Mouse (Mus musculus) bone marrow, adult 2 months (tissue): ENCODE results near the gene Gm8978. TPM values are rescaled to one million over a fixed set of nuclear protein-coding genes. Genes with fewer than 3 reads are reported as not detected.
"Not testable (repeated sequence)": the region's sequence is repeated elsewhere in the genome, so short reads cannot be mapped to it uniquely, and the experiment has no call there.

Source experiments
- H3K27ac ChIP-seq: fragments of 200-500 bp; 2 replicates; pipeline ENCODE4 v1.5.1; 2012; ENCODE audit warnings: low read depth, mild to moderate bottlenecking, control low read depth, inconsistent platforms, low read length; ENCODE audit not compliant: control insufficient read depth, poor library complexity, insufficient read depth
- H3K4me1 ChIP-seq: fragments of 200-500 bp; 2 replicates; pipeline ENCODE4 v1.6.1; 2011; ENCODE audit warnings: low read length; ENCODE audit not compliant: control insufficient read depth, insufficient read depth
- H3K4me3 ChIP-seq: fragments of 200-500 bp; replicated peaks from 2 replicates; pipeline ENCODE3; 2011; ENCODE audit warnings: mild to moderate bottlenecking, low read depth, low read length, control low read depth; ENCODE audit not compliant: control insufficient read depth
- WGBS: fragments of 180-500 bp; shearing (Covaris S2); methylation state at CpG from one replicate; pipeline ENCODE4 v1.1.7; 2018; 5-methylcytosine and 5-hydroxymethylcytosine counted together
- polyA plus RNA-seq: library from polyadenylated mRNA; stranded (reverse); fragments of >200 nt; gene quantifications from 2 replicates; pipeline ENCODE4 v1.2.4, GENCODE M21; 2011; ENCODE audit warnings: low replicate concordance; ENCODE audit not compliant: missing spikeins, insufficient read depth, insufficient read length

The Gm8978 gene
- polyA plus RNA-seq: not detected in 2 replicates

- H3K4me3 ChIP-seq, H3K27ac ChIP-seq, H3K4me1 ChIP-seq: not testable (repeated sequence)
Observed at GRCm38 (mm10) chr19:33625152-33625551, at the start of gene Gm8978. Gene Gm8978 (minus strand): TSS chr19:33625252.

GRCm38 (mm10) chr19:33589626-33590302 is 35.3 kb downstream of the Gm8978 start:
- peak overlapping the region; percentile 54 for H3K4me3 ChIP-seq
- H3K27ac ChIP-seq: peak overlapping the region; percentile 39; the same call in 1 of the 2 replicates
- 9% methylated on average over 11 of the region's 38 CpGs for WGBS
- not testable (repeated sequence) for H3K4me1 ChIP-seq

GRCm38 (mm10) chr19:33568551-33568950 is 56.5 kb downstream of the Gm8978 start:
- not testable (repeated sequence) for H3K27ac ChIP-seq, H3K4me3 ChIP-seq, H3K4me1 ChIP-seq
- 89% methylated on average over 5 of the region's 5 CpGs for WGBS

Other genes with a start within 250 kb of the Gm8978 start
- not detected in 2 replicates for gene Rnls, start 233.0 kb downstream of the Gm8978 start, polyA plus RNA-seq
- gene Lipo4, start 107.5 kb downstream of the Gm8978 start, polyA plus RNA-seq: not detected in 2 replicates
- not detected in 2 replicates for gene Lipo2, start 126.1 kb upstream of the Gm8978 start, polyA plus RNA-seq
- 0.92 and 2.0 TPM in 2 replicates for gene Lipo3, start 136.7 kb upstream of the Gm8978 start, polyA plus RNA-seq
- not detected in 2 replicates for gene Lipo1, start 162.2 kb upstream of the Gm8978 start, polyA plus RNA-seq